Comparison of ENCODE assay signal across 29 mouse cellular contexts in genomic region chr10:93023295-93023694, GRCm38 (mm10). TPM values are rescaled to one million over a fixed set of nuclear protein-coding genes. Genes with fewer than 3 reads are reported as not detected.
"Had no signal": no experiment of that assay in that cellular context is flagged by ENCODE, and none has a peak within 500 bp of the region (broad histone marks: within the 10 kb centered on the region; RNA-seq: fewer than 3 reads in every experiment).

No protein-coding gene starts in this region.

- H3K27ac ChIP-seq: embryonic facial prominence, embryonic 10.5 days; embryonic facial prominence, embryonic 12.5 days; embryonic facial prominence, embryonic 13.5 days; embryonic facial prominence, embryonic 15.5 days; forebrain, embryonic 10.5 days; forebrain, embryonic 12.5 days; forebrain, embryonic 13.5 days; forebrain, embryonic 15.5 days; gastrocnemius, adult 2 months; heart, adult 2 months had no signal

- H3K36me3 ChIP-seq: embryonic facial prominence, embryonic 10.5 days; embryonic facial prominence, embryonic 12.5 days; embryonic facial prominence, embryonic 13.5 days; embryonic facial prominence, embryonic 15.5 days; forebrain, embryonic 10.5 days; forebrain, embryonic 12.5 days; forebrain, embryonic 15.5 days had no signal

- H3K9ac ChIP-seq: embryonic facial prominence, embryonic 12.5 days; embryonic facial prominence, embryonic 13.5 days; embryonic facial prominence, embryonic 15.5 days; forebrain, embryonic 12.5 days; forebrain, embryonic 13.5 days; forebrain, embryonic 15.5 days; forebrain, postnatal 0 days had no signal

- H3K4me2 ChIP-seq: embryonic facial prominence, embryonic 12.5 days; embryonic facial prominence, embryonic 13.5 days; embryonic facial prominence, embryonic 15.5 days; forebrain, embryonic 12.5 days; forebrain, embryonic 13.5 days; forebrain, embryonic 15.5 days had no signal

- ATAC-seq: forebrain, embryonic 13.5 days; forebrain, embryonic 14.5 days; forebrain, embryonic 15.5 days; forebrain, embryonic 16.5 days; forebrain, postnatal 0 days had no signal

- H3K4me3 ChIP-seq: embryonic facial prominence, embryonic 10.5 days; embryonic facial prominence, embryonic 12.5 days; embryonic facial prominence, embryonic 13.5 days; embryonic facial prominence, embryonic 15.5 days; erythroblast, embryonic 14.5 days; forebrain, embryonic 10.5 days; forebrain, embryonic 12.5 days; forebrain, embryonic 13.5 days; forebrain, embryonic 15.5 days; gastrocnemius, adult 2 months; heart, adult 2 months had no signal

- H3K9me3 ChIP-seq: embryonic facial prominence, embryonic 10.5 days; embryonic facial prominence, embryonic 12.5 days; embryonic facial prominence, embryonic 13.5 days; embryonic facial prominence, embryonic 15.5 days; forebrain, embryonic 10.5 days; forebrain, embryonic 12.5 days; forebrain, embryonic 13.5 days; forebrain, embryonic 15.5 days had no signal

- H3K4me1 ChIP-seq: embryonic facial prominence, embryonic 13.5 days; embryonic facial prominence, embryonic 15.5 days; forebrain, embryonic 12.5 days; forebrain, embryonic 13.5 days; forebrain, embryonic 15.5 days had no signal

- H3K27me3 ChIP-seq: embryonic facial prominence, embryonic 12.5 days; embryonic facial prominence, embryonic 13.5 days; embryonic facial prominence, embryonic 15.5 days; forebrain, embryonic 12.5 days; forebrain, embryonic 13.5 days; forebrain, embryonic 15.5 days had no signal

- DNase-seq: cerebellum, adult 2 months; cerebellum, adult 8-10 months; cerebellum, adult 9-10 months; cerebellum, adult 9-11 months; cerebellum, postnatal 10 days; cerebellum, postnatal 25 days; cerebellum, postnatal 36 days; embryo, embryonic 11 days; forebrain, postnatal 0 days; gastrocnemius, adult 2 months; gastrocnemius, postnatal 10 days; gastrocnemius, postnatal 14 days; gastrocnemius, postnatal 25 days; gastrocnemius, postnatal 36 days; heart, adult 11 months; heart, adult 18-20 months; heart, adult 2 months had no signal

RNA-seq across cellular contexts. Expression of gene Cfap54, which starts 58.1 kb away (rescaled TPM):
- polyA plus RNA-seq: embryonic facial prominence, embryonic 11.5 days had no signal
